Mouse (Mus musculus) limb, embryonic 14.5 days (tissue): ENCODE data around the gene Gpr39. TPM values are rescaled to one million over a fixed set of nuclear protein-coding genes. Genes with fewer than 3 reads are reported as not detected.

Experiments used
- ATAC-seq: fragments of 200-750 bp; cut with Nextera tagmentation; 2 replicates; pipeline ENCODE4 v1.8.0; 2017; ENCODE audit warnings: low read depth, moderate number of reproducible peaks, moderate TSS enrichment; ENCODE audit not compliant: low FRiP score
- DNase-seq: peaks from one replicate; pipeline ENCODE4 v3.0.0-alpha.2; 2015; ENCODE audit warnings: low spot score
- H3K27ac ChIP-seq: fragments of 300-500 bp; sonication (generic); replicated peaks from 2 replicates; pipeline ENCODE4 v1.5.1; 2014; ENCODE audit warnings: low read depth, mild to moderate bottlenecking, low read length, moderate library complexity, mixed read lengths
- H3K27me3 ChIP-seq: fragments of 300-500 bp; sonication (generic); 2 replicates; pipeline ENCODE4 v1.6.1; 2014; ENCODE audit warnings: low read length, mixed read lengths; ENCODE audit not compliant: control insufficient read depth, insufficient read depth
- H3K36me3 ChIP-seq: fragments of 300-500 bp; sonication (generic); 2 replicates; pipeline ENCODE4 v1.6.1; 2014; ENCODE audit warnings: mild to moderate bottlenecking, low read length, moderate library complexity, mixed read lengths; ENCODE audit not compliant: control insufficient read depth, insufficient read depth
- H3K4me1 ChIP-seq: fragments of 300-500 bp; sonication (generic); 2 replicates; pipeline ENCODE4 v1.6.1; 2014; ENCODE audit warnings: antibody characterized with exemption, low read length, mixed read lengths; ENCODE audit not compliant: control insufficient read depth, insufficient read depth
- H3K4me2 ChIP-seq: fragments of 300-500 bp; sonication (generic); replicated peaks from 2 replicates; pipeline ENCODE4 v1.6.1; 2014; ENCODE audit warnings: low read depth, mild to moderate bottlenecking, low read length, moderate library complexity; ENCODE audit not compliant: severe bottlenecking
- H3K4me3 ChIP-seq: fragments of 300-500 bp; sonication (generic); replicated peaks from 2 replicates; pipeline ENCODE4 v1.5.1; 2014; ENCODE audit warnings: low read length
- H3K9ac ChIP-seq: fragments of 300-500 bp; sonication (generic); 2 replicates; pipeline ENCODE4 v1.6.1; 2014; ENCODE audit warnings: mild to moderate bottlenecking, low read depth, low read length, moderate library complexity; ENCODE audit not compliant: severe bottlenecking
- H3K9me3 ChIP-seq: fragments of 300-500 bp; sonication (generic); 2 replicates; pipeline ENCODE4 v1.6.1; 2016; ENCODE audit warnings: low read length; ENCODE audit not compliant: control insufficient read depth
- POLR2A ChIP-seq: fragments of 200-500 bp; IDR thresholded peaks from 2 replicates; pipeline ENCODE4 v1.8.0; 2012; ENCODE audit warnings: inconsistent platforms, mild to moderate bottlenecking, moderate library complexity, borderline replicate concordance; ENCODE audit not compliant: insufficient read depth, insufficient read length; ENCODE audit errors: extremely low read depth
- WGBS: fragments of 180-500 bp; shearing (Covaris S2); extraction: QIAGEN DNeasy Blood & Tissue Kit; methylation state at CpG from one replicate; pipeline ENCODE4 v1.1.7; 2014; 5-methylcytosine and 5-hydroxymethylcytosine counted together
- polyA plus RNA-seq, 2 experiments: library from polyadenylated mRNA; depleted of rRNA in 1 of 2; stranded (reverse) in 1 of 2; unstranded in 1 of 2; fragments of >200 nt; fragmentation: Nextera tagmentation in 1 of 2; extraction: Ambion mirVana in 1 of 2; gene quantifications; 2 replicates each; pipeline versions ENCODE4 v1.2.1 to v1.2.3; 2012 to 2014

The Gpr39 gene
- polyA plus RNA-seq, 2 experiments = 0.12 to 0.23 TPM

DNA sequence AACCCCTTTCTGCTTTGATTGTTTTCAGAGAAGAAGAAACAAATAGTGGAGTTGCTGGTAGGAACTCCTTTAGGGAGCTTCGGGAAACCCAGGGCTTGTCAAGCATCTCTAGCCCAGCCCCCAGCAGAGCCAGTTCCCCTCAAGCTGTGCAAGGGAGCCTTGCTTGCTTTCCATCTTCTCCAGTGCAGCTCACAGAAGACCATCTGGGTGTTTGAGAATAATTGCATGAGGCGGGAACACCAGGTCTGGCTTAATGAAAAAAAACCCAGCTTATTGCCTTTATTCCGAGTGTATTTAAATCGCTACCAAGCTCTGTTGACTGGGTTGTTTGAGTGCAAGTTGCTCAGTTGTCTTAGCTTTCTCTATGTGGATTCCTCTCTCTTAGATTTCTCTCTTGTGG is 146.8 kb downstream of the Gpr39 start:
- ATAC-seq = no peak
- H3K4me3 ChIP-seq = no peak overlapping the region
- no peak overlapping the region for H3K9ac ChIP-seq
- WGBS = 77% methylated on average over 4 of the region's 4 CpGs
- H3K27me3 ChIP-seq = no peaks in the 10 kb centered on the region
- no peak overlapping the region for H3K4me2 ChIP-seq
- no peak for DNase-seq
- no peaks in the 10 kb centered on the region for H3K4me1 ChIP-seq
- H3K27ac ChIP-seq = no peak overlapping the region
- H3K36me3 ChIP-seq = no peaks in the 10 kb centered on the region
- no peak for TF ChIP-seq POLR2A
- no peaks in the 10 kb centered on the region for H3K9me3 ChIP-seq

GRCm38 (mm10) chr1:125837507-125837906 is 160.7 kb downstream of the Gpr39 start:
- H3K9ac ChIP-seq = no peak overlapping the region
- no peak for TF ChIP-seq POLR2A
- no peaks in the 10 kb centered on the region for H3K27me3 ChIP-seq
- no peak overlapping the region for H3K27ac ChIP-seq
- DNase-seq = no peak
- H3K4me3 ChIP-seq = no peak overlapping the region
- H3K9me3 ChIP-seq = no peaks in the 10 kb centered on the region
- 17% methylated on average over 1 of the region's 1 CpGs for WGBS
- no peak for ATAC-seq
- no peaks in the 10 kb centered on the region for H3K36me3 ChIP-seq
- no peaks in the 10 kb centered on the region for H3K4me1 ChIP-seq
- H3K4me2 ChIP-seq = no peak overlapping the region

GRCm38 (mm10) chr1:125839746-125840392 is 163.1 kb downstream of the Gpr39 start:
- no peak for ATAC-seq
- no peak for TF ChIP-seq POLR2A
- Histone ChIP-seq H3K9me3 (no peaks in the 10 kb centered on the region), H3K36me3 (no peaks in the 10 kb centered on the region), H3K9ac (no peak overlapping the region), H3K4me2 (no peak overlapping the region), H3K27me3 (no peaks in the 10 kb centered on the region), H3K4me3 (no peak overlapping the region), H3K4me1 (no peaks in the 10 kb centered on the region), H3K27ac (no peak overlapping the region)
- WGBS = 63% methylated on average over 13 of the region's 13 CpGs
- no peak for DNase-seq

GRCm38 (mm10) chr1:125854646-125855045 is 177.9 kb downstream of the Gpr39 start:
- DNase-seq = no peak
- H3K4me2 ChIP-seq = no peak overlapping the region
- H3K9ac ChIP-seq = no peak overlapping the region
- TF ChIP-seq POLR2A = no peak
- no peaks in the 10 kb centered on the region for H3K27me3 ChIP-seq
- no peak for ATAC-seq
- H3K27ac ChIP-seq = no peak overlapping the region
- no peak overlapping the region for H3K4me3 ChIP-seq
- H3K36me3 ChIP-seq = no peaks in the 10 kb centered on the region
- no peaks in the 10 kb centered on the region for H3K4me1 ChIP-seq
- H3K9me3 ChIP-seq = no peaks in the 10 kb centered on the region
- 28% methylated on average over 5 of the region's 5 CpGs for WGBS

DNA sequence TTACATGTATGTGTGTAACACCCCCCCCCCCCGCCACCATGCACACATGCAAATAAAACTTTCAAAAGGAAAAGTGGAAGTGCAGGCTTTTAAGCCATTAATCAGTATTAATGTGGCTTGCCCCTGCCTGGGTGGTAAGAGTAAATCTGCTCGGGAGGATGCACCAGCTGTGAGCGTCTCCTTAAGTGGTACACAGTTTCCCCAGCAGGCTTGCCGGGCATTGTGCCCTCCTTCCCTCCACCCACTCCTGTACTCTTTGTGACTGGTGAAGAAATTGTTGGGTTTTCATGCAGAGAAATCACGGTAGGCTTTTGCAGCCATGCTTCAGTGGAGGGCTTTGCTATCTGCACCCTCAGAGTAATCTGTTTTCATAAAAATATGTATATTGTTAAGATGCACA is 181.8 kb downstream of the Gpr39 start:
- H3K4me1 ChIP-seq = no peaks in the 10 kb centered on the region
- no peak overlapping the region for H3K4me2 ChIP-seq
- no peaks in the 10 kb centered on the region for H3K9me3 ChIP-seq
- H3K27me3 ChIP-seq = no peaks in the 10 kb centered on the region
- no peak overlapping the region for H3K4me3 ChIP-seq
- H3K27ac ChIP-seq = no peak overlapping the region
- H3K9ac ChIP-seq = no peak overlapping the region
- ATAC-seq = no peak
- DNase-seq = no peak
- no peak for TF ChIP-seq POLR2A
- 74% methylated on average over 5 of the region's 5 CpGs for WGBS
- no peaks in the 10 kb centered on the region for H3K36me3 ChIP-seq
